Mouse (Mus musculus) embryonic fibroblast, embryonic 13.5 days (primary cell): Measurements from ENCODE around the gene Cltc. TPM values are rescaled to one million over a fixed set of nuclear protein-coding genes. Genes with fewer than 3 reads are reported as not detected.
"Not testable (repeated sequence)": the region's sequence is repeated elsewhere in the genome, so short reads cannot be mapped to it uniquely, and the experiment has no call there.

ENCODE experiments used
- H3K27ac ChIP-seq: 2 replicates; pipeline ENCODE4 v1.5.1; 2012; ENCODE audit warnings: low read length, control low read depth, inconsistent platforms; ENCODE audit not compliant: insufficient read depth
- H3K4me1 ChIP-seq: 2 replicates; pipeline ENCODE4 v1.6.1; 2011; ENCODE audit warnings: low read length; ENCODE audit not compliant: control insufficient read depth, insufficient read depth
- H3K4me3 ChIP-seq: 2 replicates; pipeline ENCODE4 v1.5.1; 2011; ENCODE audit warnings: mild to moderate bottlenecking, control low read depth, low read length; ENCODE audit not compliant: insufficient read depth
- CTCF ChIP-seq: IDR thresholded peaks from 2 replicates; pipeline ENCODE4 v1.5.1; 2011; ENCODE audit warnings: mild to moderate bottlenecking, control low read depth, low read length, moderate library complexity, borderline replicate concordance; ENCODE audit not compliant: insufficient read depth
- POLR2A ChIP-seq: IDR thresholded peaks from 2 replicates; pipeline ENCODE4 v1.6.1; 2011; ENCODE audit warnings: low read depth, mild to moderate bottlenecking, control low read depth, low read length, moderate library complexity
- polyA plus RNA-seq: library from polyadenylated mRNA; stranded (reverse); fragments of >200 nt; gene quantifications from 2 replicates; pipeline ENCODE4 v1.2.4, GENCODE M21; 2011; ENCODE audit warnings: low read depth; ENCODE audit not compliant: missing spikeins, insufficient read length

Gene Cltc
- polyA plus RNA-seq = 468 and 511 TPM in 2 replicates

DNA sequence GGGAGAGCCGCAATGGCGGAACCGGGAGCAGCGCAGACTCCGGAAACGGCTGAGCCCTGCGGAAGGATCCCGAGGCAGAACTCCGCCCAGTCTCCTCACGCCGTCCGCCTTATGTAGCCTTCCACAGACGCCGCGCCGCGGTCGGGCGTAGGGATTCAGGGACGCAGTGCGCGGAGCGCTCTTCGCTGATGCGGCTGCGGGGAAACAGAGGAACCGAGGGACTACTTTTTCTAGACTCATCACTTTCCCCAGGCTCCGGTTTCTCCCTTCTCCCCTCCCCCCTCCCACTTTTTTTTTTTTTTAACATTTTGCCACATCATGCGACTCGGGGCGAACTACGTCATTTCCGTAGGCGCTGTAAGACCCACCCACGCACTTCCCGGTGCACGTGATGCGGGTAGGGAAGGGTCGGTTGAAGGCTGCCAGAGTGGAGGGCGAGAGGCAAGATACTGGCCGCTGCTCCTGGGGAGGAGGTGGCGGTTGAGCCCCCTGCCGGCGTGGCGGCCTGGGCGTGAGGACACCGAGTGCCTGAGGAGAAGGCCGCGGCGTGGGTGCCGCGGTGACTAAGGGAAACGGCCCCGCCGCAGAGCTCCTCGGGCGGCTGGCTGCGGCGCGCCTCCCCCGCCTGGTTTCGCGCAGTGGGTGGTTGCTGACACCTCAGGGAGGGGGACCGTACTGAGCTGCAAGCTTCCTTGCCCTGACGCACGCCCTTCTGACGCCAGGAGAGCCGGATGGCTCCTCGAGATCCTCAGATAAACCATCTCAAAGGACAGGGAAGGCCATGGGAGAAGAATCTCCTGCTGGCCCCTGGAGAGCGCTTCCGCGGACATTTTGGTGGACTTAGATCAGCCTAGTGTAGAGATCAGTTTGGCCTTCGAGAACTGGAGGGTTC is at the start of gene Cltc:
Gene Cltc, minus strand, starts transcription at position 86 of the 892 bp plus-strand sequence.
- Histone ChIP-seq H3K27ac (peak within 1 kb of the TSS; percentile 98), H3K4me1 (peaks cover 13% of the 10 kb centered on the region), H3K4me3 (peak within 1 kb of the TSS; percentile 96)
- TF ChIP-seq POLR2A (peak; percentile 79), CTCF (peak; percentile 60; the same call in 1 of the 2 replicates)

DNA sequence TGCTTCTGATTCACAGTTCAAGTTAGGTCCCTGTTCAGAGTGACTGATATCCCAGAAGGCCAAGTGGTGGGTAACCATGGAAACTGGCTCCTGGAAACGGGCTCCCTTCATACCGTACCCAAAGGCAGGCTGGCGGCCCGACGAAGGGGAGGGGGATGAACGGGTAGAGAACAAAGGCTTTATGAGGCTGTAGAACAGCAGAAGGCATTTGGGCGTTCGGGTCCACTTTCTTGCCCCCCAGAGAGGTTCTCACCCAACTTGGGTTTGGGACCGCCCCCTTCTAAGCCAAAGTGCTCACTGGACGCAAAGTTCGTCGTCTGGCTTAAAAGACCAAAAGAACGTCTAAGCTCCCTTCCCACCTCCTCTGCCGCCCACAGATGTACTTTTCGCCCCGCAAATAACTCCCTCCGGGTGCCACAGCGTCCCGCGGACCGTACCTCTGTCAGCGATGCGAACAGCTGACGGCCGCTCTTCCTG is 49.7 kb upstream of the Cltc start:
- H3K4me3 ChIP-seq = peak overlapping the region; percentile 84
- peaks cover 2% of the 10 kb centered on the region; the same call in 1 of the 2 replicates for H3K4me1 ChIP-seq
- TF ChIP-seq POLR2A = no peak
- no peak for TF ChIP-seq CTCF
- H3K27ac ChIP-seq = peak overlapping the region; percentile 9; the same call in 1 of the 2 replicates

DNA sequence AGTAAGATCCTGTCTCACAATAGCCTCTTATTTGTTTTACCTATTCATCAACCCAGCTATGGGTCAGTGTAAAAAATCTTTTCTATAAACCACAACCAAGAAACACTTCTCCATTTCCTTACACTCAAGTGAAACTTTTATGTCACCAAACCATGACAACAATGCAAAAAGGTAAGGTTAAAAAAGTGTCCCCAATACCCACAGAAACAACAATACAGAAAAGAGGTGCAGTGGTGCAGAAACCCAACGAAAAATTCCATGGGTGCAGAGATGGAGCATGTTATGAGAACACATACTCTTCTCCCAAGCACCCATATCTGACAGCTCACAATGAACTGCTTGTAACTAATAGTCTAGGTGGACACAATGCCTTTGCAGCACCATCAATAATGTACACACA is 36.8 kb upstream of the Cltc start:
- no peaks in the 10 kb centered on the region for H3K4me1 ChIP-seq
- no peak overlapping the region for H3K27ac ChIP-seq
- TF ChIP-seq CTCF (no peak), POLR2A (no peak)
- no peak overlapping the region for H3K4me3 ChIP-seq

DNA sequence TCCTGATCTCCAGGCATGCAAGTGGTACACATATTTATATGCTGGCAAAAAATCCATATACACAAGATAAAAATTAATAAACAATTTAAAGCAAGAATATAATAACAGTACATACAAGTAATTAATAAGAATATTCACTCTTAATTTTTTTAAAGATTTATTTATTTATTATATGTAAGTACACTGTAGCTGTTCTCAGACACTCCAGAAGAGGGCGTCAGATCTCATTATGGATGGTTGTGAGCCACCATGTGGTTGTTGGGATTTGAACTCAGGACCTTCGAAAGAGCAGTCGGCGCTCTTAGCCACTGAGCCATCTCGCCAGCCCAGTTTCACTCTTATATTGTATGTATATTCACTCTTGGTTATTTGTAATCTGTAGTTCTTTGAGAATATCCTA is 30.1 kb upstream of the Cltc start:
- not testable (repeated sequence) for H3K4me3 ChIP-seq, H3K27ac ChIP-seq, H3K4me1 ChIP-seq

DNA sequence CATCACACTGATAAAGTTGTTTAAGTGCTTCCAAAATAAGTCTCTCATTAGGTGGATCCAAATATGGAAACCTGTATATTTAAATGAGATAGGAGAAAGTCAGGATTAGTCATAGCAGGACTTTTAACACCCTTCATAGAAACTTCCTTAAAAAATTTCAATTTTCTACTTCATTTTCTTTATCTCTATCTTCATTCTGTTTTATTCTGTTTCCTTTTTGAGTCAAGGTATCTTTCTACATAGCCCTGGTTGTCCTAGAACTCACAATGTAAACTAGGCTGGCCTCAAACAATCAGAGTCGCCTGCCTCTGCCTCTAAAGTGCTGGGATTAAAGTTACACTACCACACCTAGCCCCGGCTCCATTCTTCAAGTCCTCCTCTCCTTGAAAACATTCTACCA is 28.4 kb upstream of the Cltc start:
- no peaks in the 10 kb centered on the region for H3K4me1 ChIP-seq
- no peak overlapping the region for H3K27ac ChIP-seq
- H3K4me3 ChIP-seq = no peak overlapping the region
- no peak for TF ChIP-seq CTCF
- no peak for TF ChIP-seq POLR2A

DNA sequence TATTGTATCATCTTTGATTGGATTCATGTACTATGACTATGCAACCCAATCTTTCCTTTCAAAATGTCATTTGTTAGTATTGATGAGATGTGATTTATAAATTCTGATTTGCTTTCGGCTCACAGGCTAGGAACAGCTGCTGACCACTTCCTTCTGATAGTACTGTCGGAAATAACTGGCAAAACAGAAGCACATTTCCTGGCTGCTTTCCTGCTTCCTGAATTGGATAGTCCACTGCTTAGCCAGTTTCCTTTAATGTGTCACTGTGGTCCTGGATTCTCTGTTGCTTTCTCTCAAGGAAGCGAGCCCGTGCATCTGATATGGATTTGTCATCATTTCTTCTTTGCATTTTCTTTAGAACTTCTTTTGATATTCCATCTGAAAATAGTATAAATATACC is 12.5 kb upstream of the Cltc start:
- Histone ChIP-seq H3K4me1 (no peaks in the 10 kb centered on the region), H3K4me3 (no peak overlapping the region), H3K27ac (no peak overlapping the region)
- TF ChIP-seq POLR2A = no peak
- no peak for TF ChIP-seq CTCF

DNA sequence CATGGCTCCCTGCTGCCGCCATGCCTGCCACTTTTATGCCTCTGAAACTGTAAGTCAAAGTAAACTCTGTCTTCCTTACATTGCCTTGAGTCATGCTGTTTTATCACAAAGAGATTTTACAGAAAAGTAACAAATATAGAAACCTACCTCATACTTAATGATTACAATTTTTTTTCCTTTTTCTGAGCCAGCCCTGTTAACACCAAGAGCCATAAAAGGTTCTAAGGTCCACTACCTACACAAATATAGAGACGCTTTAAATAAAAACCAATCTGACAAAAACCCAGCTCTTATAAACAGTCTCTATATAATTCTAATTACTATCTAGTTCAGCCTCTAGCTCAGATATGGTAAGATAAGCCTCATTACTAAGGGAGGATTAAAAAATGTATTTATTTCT is 7.1 kb upstream of the Cltc start:
- H3K27ac ChIP-seq = no peak overlapping the region
- H3K4me1 ChIP-seq = peaks cover 2% of the 10 kb centered on the region; the same call in 1 of the 2 replicates
- no peak overlapping the region for H3K4me3 ChIP-seq
- TF ChIP-seq CTCF = no peak
- no peak for TF ChIP-seq POLR2A

DNA sequence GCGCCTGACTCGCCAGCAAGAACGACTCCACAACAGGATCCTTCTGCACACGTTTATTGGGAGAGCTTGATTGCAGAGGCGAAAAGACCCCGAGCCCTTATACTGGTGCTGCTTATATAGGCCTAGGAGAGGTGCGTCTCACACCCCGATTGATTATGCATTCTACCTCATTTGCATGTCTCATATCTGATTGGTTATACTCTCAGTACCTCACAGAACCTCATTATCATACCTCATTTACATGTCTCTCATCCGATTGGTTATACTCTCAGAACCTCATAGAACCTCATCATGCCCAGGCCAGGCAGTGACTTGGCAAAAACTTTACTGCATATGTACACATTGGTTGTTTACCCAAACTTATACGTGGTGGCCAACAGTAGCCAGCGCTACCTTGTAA is 5.8 kb upstream of the Cltc start:
- H3K4me3 ChIP-seq, H3K27ac ChIP-seq, H3K4me1 ChIP-seq: not testable (repeated sequence)

DNA sequence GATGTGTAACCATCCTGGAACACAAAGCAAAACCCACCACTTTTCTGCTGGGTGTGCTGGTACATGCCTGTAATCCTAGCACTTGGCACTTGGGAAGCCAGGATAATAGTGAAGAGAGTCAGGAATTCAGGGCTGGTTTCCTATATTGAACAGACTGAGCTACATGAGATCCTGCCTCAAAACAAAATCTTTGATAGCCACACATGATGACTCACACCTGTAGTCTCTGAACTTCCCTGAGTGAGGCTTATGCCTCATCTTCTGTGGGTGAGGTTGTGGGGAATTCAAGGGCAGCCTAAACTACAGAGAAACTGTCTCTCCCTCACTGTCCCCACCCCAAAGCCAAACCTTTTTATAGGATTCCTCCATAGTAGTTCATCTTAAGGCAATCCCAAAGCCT is 3.0 kb upstream of the Cltc start:
- Histone ChIP-seq H3K27ac (peak overlapping the region; percentile 76), H3K4me1 (peaks cover 4% of the 10 kb centered on the region; the same call in 1 of the 2 replicates), H3K4me3 (no peak overlapping the region)
- TF ChIP-seq CTCF (no peak), POLR2A (no peak)

DNA sequence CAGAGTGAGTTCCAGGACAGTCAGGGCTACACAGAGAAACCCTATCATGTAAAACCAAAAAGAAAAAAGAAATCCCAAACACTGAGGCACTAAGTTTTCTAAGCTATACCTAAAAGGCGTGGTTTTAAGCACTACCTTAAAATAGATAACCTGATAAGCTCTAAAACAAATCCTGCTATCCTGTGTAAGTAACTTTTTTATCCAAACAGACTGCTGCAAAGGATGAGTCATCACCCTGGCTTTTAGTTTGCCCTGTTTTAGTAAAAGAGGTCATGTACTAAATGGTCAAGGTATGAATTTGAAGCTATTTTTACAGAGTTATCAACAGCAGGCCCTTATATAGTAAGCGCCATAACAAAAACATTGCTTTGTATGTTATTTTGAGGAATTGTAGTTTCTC is 2.5 kb upstream of the Cltc start:
- TF ChIP-seq CTCF = no peak
- TF ChIP-seq POLR2A = no peak
- peaks cover 4% of the 10 kb centered on the region; the same call in 1 of the 2 replicates for H3K4me1 ChIP-seq
- no peak overlapping the region for H3K4me3 ChIP-seq
- H3K27ac ChIP-seq = peak overlapping the region; percentile 65; the same call in 1 of the 2 replicates
